Mouse (Mus musculus): ENCODE data around the gene Chrna5. TPM values are rescaled to one million over a fixed set of nuclear protein-coding genes. Genes with fewer than 3 reads are reported as not detected.

Chrna5 gene
- polyA plus RNA-seq, 1 experiment, result not detected

- TF ChIP-seq POLR2A (IDR thresholded peaks at IDR 0.05; ENCODE audit: low read depth, low read length) (no peak), CTCF (IDR thresholded peaks at IDR 0.05; ENCODE audit: borderline replicate concordance, insufficient read depth, low read length) (no peak)
- H3K4me3 ChIP-seq (ENCODE audit: insufficient read depth, low read length), result no peak overlapping the region
- no peaks in the 10 kb centered on the region; the same call in 1 of the 2 replicates for H3K4me1 ChIP-seq (ENCODE audit: control insufficient read depth, insufficient read depth, low read length)
- H3K27ac ChIP-seq (ENCODE audit: insufficient read depth, low read length), result no peak overlapping the region
Observed at GRCm38 (mm10) chr9:55010588-55011350, 30.1 kb downstream of the Chrna5 start.

- no peak for TF ChIP-seq POLR2A (IDR thresholded peaks at IDR 0.05; ENCODE audit: low read depth, low read length)
- TF ChIP-seq CTCF (IDR thresholded peaks at IDR 0.05; ENCODE audit: borderline replicate concordance, insufficient read depth, low read length), result no peak
- H3K27ac ChIP-seq (ENCODE audit: insufficient read depth, low read length), result no peak overlapping the region
- H3K4me3 ChIP-seq (ENCODE audit: insufficient read depth, low read length), result no peak overlapping the region
- no peaks in the 10 kb centered on the region for H3K4me1 ChIP-seq (ENCODE audit: control insufficient read depth, insufficient read depth, low read length)
Observed at GRCm38 (mm10) chr9:55016926-55017325, 36.2 kb downstream of the Chrna5 start.

- TF ChIP-seq CTCF (IDR thresholded peaks at IDR 0.05; ENCODE audit: borderline replicate concordance, insufficient read depth, low read length), result no peak
- TF ChIP-seq POLR2A (IDR thresholded peaks at IDR 0.05; ENCODE audit: low read depth, low read length), result no peak
- no peaks in the 10 kb centered on the region for H3K4me1 ChIP-seq (ENCODE audit: control insufficient read depth, insufficient read depth, low read length)
- H3K4me3 ChIP-seq (ENCODE audit: insufficient read depth, low read length), result no peak overlapping the region
Observed at GRCm38 (mm10) chr9:55023326-55023725, 42.6 kb downstream of the Chrna5 start.

GRCm38 (mm10) chr9:55023902-55024583 is 43.4 kb downstream of the Chrna5 start:
- Histone ChIP-seq H3K4me3 (ENCODE audit: insufficient read depth, low read length) (no peak overlapping the region), H3K4me1 (ENCODE audit: control insufficient read depth, insufficient read depth, low read length) (no peaks in the 10 kb centered on the region), H3K27ac (ENCODE audit: insufficient read depth, low read length) (no peak overlapping the region)
- peak; percentile 48; the same call in 1 of the 2 replicates for TF ChIP-seq CTCF (IDR thresholded peaks at IDR 0.05; ENCODE audit: borderline replicate concordance, insufficient read depth, low read length)
- no peak for TF ChIP-seq POLR2A (IDR thresholded peaks at IDR 0.05; ENCODE audit: low read depth, low read length)

More at GRCm38 (mm10) chr9:55023326-55023725, 42.6 kb downstream of the Chrna5 start:
- no peak overlapping the region for H3K27ac ChIP-seq (ENCODE audit: insufficient read depth, low read length)

- TF ChIP-seq CTCF (IDR thresholded peaks at IDR 0.05; ENCODE audit: borderline replicate concordance, insufficient read depth, low read length) (no peak), POLR2A (IDR thresholded peaks at IDR 0.05; ENCODE audit: low read depth, low read length) (no peak)
- Histone ChIP-seq H3K4me3 (ENCODE audit: insufficient read depth, low read length) (no peak overlapping the region), H3K27ac (ENCODE audit: insufficient read depth, low read length) (no peak overlapping the region), H3K4me1 (ENCODE audit: control insufficient read depth, insufficient read depth, low read length) (no peaks in the 10 kb centered on the region)
Observed at GRCm38 (mm10) chr9:55025534-55026274, 45.0 kb downstream of the Chrna5 start.

GRCm38 (mm10) chr9:55026275-55026663 is 45.6 kb downstream of the Chrna5 start, which contains the start of gene Chrna3:
Chrna3 (minus strand) TSS chr9:55026562.
- Histone ChIP-seq H3K4me3 (ENCODE audit: insufficient read depth, low read length) (no peak within 1 kb of the TSS), H3K27ac (ENCODE audit: insufficient read depth, low read length) (no peak within 1 kb of the TSS), H3K4me1 (ENCODE audit: control insufficient read depth, insufficient read depth, low read length) (no peaks in the 10 kb centered on the region)
- TF ChIP-seq CTCF (IDR thresholded peaks at IDR 0.05; ENCODE audit: borderline replicate concordance, insufficient read depth, low read length) (no peak), POLR2A (IDR thresholded peaks at IDR 0.05; ENCODE audit: low read depth, low read length) (no peak)

- Histone ChIP-seq H3K27ac (ENCODE audit: insufficient read depth, low read length) (no peak overlapping the region), H3K4me3 (ENCODE audit: insufficient read depth, low read length) (no peak overlapping the region), H3K4me1 (ENCODE audit: control insufficient read depth, insufficient read depth, low read length) (no peaks in the 10 kb centered on the region)
- TF ChIP-seq CTCF (IDR thresholded peaks at IDR 0.05; ENCODE audit: borderline replicate concordance, insufficient read depth, low read length) (no peak), POLR2A (IDR thresholded peaks at IDR 0.05; ENCODE audit: low read depth, low read length) (no peak)
Observed at GRCm38 (mm10) chr9:55031435-55032167, 50.9 kb downstream of the Chrna5 start.

GRCm38 (mm10) chr9:55038948-55039347 is 58.3 kb downstream of the Chrna5 start:
- TF ChIP-seq POLR2A (IDR thresholded peaks at IDR 0.05; ENCODE audit: low read depth, low read length) (no peak), CTCF (IDR thresholded peaks at IDR 0.05; ENCODE audit: borderline replicate concordance, insufficient read depth, low read length) (no peak)
- no peaks in the 10 kb centered on the region for H3K4me1 ChIP-seq (ENCODE audit: control insufficient read depth, insufficient read depth, low read length)
- H3K4me3 ChIP-seq (ENCODE audit: insufficient read depth, low read length), result no peak overlapping the region
- no peak overlapping the region for H3K27ac ChIP-seq (ENCODE audit: insufficient read depth, low read length)

GRCm38 (mm10) chr9:55039983-55040382 is 59.3 kb downstream of the Chrna5 start:
- no peaks in the 10 kb centered on the region for H3K4me1 ChIP-seq (ENCODE audit: control insufficient read depth, insufficient read depth, low read length)
- no peak overlapping the region for H3K4me3 ChIP-seq (ENCODE audit: insufficient read depth, low read length)
- no peak for TF ChIP-seq POLR2A (IDR thresholded peaks at IDR 0.05; ENCODE audit: low read depth, low read length)
- TF ChIP-seq CTCF (IDR thresholded peaks at IDR 0.05; ENCODE audit: borderline replicate concordance, insufficient read depth, low read length), result no peak
- no peak overlapping the region for H3K27ac ChIP-seq (ENCODE audit: insufficient read depth, low read length)

Data from embryonic fibroblast, embryonic 13.5 days (primary cell).